Mouse (Mus musculus): ENCODE measurements around the gene F2.
A peak's percentile ranks its signal among the peaks of the same experiment; 100 is the strongest.

F2 gene

DNA sequence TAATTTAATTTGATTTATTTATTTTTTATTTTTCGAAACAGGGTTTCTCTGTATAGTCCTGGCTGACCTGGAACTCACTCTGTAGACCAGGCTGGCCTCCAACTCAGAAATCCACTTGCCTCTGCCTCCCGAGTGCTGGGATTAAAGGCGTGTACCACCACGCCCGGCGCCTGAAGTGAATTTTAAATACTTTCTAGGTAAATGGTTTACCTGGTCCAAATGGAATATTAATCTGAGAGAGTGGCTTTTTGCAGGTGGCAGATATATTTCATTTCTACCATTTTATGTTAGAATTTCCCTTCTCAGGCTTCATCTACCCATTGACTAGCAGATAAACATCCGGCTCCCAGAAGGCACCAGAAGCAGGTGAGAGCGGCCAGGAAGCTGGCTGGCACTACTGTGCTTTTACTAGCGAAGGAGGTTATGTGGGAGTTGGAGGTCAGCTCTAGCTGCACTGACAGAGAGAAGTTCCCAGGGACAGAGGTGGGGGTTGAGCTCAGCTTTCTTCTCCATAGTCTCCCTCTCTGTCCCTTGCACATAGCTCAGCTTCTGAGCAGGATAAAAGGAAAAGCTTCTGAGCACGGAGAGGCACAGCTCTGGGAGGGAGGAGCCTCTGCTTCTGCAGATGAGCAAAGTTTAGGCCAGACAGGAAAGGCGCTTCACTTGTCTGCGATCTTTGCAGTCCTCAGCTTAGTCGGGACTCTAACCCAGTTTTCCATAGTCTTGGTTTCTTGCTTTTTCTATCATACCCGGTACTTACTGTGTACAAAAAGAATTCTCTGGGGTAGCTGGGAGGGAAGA is 15.4 kb upstream of the F2 start:
- TF ChIP-seq GATA4 (IDR thresholded peaks at IDR 0.05; ENCODE audit: insufficient replicate concordance, low read length): no peak

DNA sequence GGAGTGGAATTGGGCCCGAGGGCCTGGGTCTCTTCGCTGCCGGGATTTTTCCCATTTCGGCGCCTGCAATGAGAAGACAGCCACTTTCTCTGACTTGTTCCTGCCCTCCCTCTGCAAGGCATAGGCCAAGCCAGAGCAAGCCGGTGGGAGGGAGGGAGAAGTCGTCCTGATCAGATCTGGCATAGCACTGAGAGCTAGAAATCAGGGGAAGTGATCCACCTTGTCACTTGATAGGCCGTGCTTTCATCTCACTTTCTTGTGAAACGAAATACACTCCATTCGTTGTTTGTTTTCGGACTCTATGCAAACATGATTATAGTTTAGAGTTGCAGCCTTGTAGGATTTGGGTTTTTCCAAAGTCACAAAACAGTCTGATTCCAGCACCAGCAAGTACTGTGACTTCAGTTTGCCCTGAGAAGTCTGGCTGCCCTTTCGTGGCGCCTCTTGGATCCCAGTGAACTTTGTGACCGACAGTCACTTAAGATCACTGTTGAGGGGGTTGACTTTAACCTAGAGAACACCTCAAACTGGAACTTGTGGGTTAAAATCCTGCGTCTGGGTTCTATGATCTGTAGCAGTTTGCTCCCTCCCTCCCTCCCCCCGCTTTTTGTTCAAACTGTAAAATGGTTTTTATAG is 14.3 kb upstream of the F2 start:
- TF ChIP-seq GATA4 (IDR thresholded peaks at IDR 0.05; ENCODE audit: insufficient replicate concordance, low read length): no peak

DNA sequence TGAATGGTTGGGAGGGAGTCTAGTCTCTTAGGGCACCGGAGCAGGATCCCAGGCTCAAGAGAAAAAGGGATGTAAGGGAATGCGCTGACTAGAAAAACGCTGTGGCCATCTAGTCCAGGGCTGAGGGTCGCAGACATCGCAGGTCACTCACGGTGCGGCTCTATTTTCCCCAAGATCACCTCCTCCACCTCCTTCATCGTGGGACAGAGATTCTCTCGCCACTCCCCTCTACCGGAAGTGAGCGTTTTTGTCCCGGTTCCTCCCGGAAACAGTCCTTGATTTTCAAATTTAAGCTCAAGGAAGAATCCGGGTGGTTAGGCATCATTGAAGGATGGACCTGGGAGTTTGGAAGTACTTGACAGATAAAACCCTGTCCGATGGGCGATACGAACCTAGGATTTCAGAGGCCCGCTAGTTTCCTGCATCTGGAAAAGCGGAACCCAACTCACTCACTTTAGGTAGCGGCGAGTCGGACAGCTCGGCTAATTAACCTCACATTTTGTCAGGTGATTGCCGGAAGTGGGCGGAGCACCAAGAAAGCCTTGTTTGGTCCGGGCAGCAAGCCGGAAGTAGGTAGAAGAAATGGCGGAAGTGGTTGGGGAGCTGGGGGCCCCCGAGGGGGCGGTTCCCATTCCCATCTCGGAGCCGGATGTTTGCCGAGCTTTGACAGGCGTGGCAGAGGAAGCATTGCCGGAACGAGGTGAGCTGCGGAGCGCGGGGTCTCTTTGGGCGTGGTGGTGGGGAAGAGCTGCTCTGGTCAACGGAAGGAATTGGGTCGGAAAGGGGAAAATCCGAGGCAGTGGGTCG is 13.5 kb upstream of the F2 start, which contains the start of the genes Zfp408 and Arhgap1:
Gene Zfp408, minus strand, starts transcription at position 239 of the 807 bp plus-strand sequence.
Gene Arhgap1, plus strand, starts transcription at position 308 of the 807 bp plus-strand sequence.
- 0 out of 2 replicates have a peak, but pooled peaks have one; percentile 8 for TF ChIP-seq GATA4 (IDR thresholded peaks at IDR 0.05; ENCODE audit: insufficient replicate concordance, low read length)

DNA sequence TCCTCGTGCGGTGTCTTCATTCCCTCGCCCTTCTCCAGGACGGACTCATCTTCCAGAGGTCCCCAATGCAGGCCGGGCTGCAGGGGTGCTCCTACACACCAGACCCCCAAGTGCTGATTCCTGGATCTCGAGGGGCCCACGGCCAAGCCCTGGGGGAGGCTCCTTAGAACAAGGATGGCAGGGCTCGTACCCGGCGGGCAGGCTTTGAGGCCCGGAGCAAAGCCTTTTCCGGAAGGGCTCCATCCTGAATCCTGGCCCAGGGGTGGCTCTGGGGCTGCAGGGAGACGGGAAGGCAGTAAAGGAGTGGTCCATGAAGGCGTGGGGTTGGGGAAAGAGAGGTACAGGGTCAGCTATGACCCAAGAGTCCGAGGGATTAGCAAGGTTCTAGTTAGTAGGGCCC is 12.9 kb upstream of the F2 start:
- no peak for TF ChIP-seq GATA4 (IDR thresholded peaks at IDR 0.05; ENCODE audit: insufficient replicate concordance, low read length)

DNA sequence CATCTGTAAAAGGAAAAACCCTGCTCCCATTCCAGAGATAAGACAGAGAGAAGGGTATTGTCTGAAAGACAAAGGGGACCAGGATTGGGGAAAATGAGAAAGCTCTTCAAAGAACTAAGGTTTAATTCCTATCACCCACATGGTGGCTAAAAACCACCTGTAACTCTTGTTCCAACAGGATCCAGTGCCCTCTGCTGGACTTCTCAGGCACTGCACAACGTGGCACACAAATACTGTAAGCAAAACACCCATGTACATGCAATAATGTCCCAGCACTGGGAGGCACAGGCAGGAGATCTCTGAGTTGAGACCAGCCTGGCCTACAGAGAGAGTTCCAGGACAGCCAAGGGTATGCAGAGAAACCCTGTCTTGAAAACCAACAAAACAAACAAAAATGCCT is 10.5 kb upstream of the F2 start:
- no peak for TF ChIP-seq GATA4 (IDR thresholded peaks at IDR 0.05; ENCODE audit: insufficient replicate concordance, low read length)

DNA sequence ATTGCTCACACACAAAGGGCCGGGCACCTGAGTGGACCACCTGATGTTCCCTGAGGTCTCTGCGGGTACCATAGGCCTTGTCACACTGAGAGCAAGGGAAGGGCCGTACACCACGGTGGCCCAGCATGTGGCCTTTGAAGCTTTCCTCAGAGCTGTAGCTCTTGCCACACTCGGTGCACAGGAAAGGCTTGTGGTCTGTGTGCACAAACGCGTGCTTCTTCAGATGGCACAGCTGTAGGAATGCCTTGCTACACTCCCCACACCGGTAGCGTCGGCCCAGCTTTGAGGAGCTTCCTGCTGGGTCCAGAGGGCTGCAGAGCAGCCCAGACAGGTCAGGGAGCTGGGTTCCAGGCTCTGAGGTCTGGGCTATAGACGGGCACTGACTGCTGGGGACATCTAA is 9.6 kb upstream of the F2 start:
- no peak for TF ChIP-seq GATA4 (IDR thresholded peaks at IDR 0.05; ENCODE audit: insufficient replicate concordance, low read length)

DNA sequence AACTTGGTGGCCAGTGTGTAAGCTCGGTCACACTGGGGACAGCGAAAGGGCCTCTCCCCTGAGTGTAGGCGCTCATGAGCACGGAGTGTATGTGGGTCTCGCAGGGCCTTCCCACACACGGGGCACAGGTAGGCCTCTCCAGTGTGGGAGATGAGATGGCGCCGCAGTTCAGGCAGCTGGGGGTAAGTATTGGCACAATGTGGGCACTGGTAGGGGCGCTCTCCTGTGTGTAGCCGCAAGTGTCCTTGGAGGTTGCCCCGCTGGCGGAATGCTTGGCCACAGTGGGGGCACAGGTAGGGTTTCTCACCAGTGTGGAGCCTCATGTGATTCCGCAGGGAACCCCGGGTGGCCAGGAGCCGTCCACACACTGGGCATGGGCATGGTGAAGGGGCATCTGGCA is 9.1 kb upstream of the F2 start:
- TF ChIP-seq GATA4 (IDR thresholded peaks at IDR 0.05; ENCODE audit: insufficient replicate concordance, low read length): no peak

DNA sequence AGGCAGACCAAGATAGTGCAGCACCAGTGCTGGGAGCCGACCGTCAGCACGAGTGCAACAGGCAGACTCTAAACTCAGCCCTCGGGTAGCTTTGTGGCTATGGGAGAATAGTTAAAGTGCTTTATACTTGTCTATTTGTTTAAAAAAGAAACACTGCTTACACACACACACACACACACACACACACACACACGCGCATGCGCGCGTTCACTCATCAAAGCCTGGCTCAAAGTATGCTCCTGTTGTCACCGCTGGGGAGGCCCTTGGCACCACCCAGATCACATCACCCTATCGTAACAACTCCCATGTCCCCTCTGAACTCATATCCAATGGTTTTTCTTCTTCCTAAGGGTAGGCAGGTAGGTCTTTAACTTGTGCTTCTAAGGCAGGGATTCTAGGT is 7.8 kb upstream of the F2 start:
- TF ChIP-seq GATA4 (IDR thresholded peaks at IDR 0.05; ENCODE audit: insufficient replicate concordance, low read length): no peak

DNA sequence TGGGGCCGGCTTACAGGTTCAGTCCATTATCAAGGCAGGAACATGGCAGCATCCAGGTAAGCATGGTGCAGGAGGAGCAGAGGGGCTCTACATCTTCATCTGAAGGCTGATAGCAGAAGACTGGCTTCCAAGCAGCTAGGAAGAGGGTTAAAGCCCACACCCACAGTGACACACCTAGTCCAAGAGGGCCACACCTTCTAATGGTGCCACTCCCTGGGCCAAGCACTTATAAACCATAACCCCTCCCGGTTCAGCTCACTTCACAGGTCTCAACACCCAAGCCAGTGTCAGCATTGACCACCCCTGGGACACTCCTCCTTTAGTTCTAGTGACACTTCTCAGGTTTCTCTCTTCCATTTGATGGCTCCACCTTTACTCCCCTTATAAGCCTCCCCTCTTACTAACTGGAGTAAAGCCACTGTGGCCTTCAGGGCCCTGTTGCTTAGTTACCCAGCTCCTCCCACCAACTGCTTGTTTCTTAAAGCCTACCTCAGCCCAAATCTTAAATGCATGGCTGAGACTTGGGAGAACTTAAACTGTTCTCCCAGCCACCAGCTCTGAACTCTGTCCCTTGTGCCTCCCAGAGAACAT is 6.7 kb upstream of the F2 start:
- no peak for TF ChIP-seq GATA4 (IDR thresholded peaks at IDR 0.05; ENCODE audit: insufficient replicate concordance, low read length)

DNA sequence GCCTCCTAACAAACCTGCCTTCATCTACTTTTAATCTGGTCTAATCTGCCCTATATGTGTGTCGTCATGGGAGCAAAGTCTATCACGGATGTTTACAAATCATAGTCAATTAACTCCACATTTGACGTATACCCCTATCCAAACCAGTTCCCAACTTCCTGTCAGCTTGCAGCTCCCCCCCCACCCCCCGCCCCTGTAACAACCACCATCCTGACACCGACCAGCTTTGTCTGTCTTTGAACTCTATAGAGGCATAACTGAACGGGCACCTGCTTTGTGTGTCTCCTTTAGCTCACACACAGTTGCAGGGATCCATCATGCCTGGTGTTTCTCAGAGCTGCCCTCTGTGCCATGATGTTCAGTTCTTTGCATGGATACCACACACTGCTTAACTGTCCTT is 2.7 kb upstream of the F2 start:
- no peak for TF ChIP-seq GATA4 (IDR thresholded peaks at IDR 0.05; ENCODE audit: insufficient replicate concordance, low read length)

DNA sequence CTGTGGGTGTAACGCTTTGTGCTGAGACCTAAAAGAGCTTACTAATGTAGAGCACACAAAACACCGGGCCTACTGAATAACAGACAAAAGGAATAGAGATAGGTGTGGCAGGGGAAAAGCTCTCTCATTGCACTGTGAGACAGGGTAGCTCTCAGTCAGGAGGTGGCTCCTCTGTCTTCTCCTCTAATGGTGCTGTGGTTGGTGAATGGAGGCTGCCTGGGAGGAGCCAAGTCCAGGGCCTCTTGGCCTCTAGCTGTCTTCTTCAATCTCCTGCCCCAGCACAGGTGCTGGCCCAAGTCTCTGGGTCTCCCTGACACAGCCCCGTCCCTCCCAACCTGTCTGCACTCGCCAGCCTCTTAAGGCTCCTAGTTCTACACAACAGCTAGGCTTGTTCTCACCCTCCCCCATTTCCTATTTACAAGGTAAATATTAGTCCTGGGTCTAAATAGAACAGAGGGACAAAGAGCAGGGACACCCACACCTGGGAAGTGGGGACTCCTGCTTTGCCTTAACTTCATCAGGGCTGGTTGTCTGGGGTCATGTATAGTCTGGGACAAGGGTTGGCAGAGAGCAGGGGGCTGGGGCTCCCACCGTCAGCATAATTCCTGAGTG is 619 bp upstream of the F2 start:
- no peak for TF ChIP-seq GATA4 (IDR thresholded peaks at IDR 0.05; ENCODE audit: insufficient replicate concordance, low read length)

DNA sequence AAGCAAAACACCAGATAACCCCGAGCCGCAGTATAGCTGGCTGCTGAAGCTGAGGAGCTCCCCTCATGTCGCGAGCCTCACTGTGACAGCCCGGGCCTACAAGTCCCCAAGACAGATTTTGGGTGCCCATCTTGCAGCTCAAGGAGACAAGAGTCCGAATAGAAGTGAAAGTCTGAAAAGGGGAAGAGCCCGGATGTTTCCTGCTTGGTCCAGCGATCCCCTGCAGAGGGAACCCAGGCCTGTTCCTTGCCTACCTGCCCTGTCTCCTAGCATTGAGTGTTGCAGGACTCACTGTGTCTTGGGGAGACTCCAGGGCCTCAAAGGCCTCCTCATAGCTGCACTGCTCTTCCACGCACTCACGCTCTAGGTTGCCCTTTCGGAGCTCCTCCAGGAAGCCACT is 728 bp downstream of the F2 start:
- TF ChIP-seq GATA4 (IDR thresholded peaks at IDR 0.05; ENCODE audit: insufficient replicate concordance, low read length): no peak; the same call in 1 of the 2 replicates

DNA sequence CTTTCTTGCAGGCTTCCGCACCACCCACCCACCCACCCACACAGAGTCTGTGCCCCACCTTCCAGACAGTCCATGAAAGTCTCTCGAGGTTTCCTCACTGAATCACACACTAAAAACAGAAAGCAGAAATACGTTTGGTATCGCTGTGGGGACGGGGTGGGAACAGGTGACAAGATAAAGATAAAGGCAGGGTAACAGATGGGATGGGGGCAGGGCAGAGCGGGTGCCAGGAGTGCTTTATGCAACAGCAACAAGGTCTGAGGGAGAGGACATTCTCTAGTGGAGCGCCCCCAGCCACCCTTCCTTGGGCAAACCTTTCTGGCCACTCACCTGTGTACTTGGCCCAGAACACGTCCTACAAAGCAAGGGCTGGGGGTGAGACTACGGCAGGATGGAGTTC is 1.4 kb downstream of the F2 start:
- no peak for TF ChIP-seq GATA4 (IDR thresholded peaks at IDR 0.05; ENCODE audit: insufficient replicate concordance, low read length)

DNA sequence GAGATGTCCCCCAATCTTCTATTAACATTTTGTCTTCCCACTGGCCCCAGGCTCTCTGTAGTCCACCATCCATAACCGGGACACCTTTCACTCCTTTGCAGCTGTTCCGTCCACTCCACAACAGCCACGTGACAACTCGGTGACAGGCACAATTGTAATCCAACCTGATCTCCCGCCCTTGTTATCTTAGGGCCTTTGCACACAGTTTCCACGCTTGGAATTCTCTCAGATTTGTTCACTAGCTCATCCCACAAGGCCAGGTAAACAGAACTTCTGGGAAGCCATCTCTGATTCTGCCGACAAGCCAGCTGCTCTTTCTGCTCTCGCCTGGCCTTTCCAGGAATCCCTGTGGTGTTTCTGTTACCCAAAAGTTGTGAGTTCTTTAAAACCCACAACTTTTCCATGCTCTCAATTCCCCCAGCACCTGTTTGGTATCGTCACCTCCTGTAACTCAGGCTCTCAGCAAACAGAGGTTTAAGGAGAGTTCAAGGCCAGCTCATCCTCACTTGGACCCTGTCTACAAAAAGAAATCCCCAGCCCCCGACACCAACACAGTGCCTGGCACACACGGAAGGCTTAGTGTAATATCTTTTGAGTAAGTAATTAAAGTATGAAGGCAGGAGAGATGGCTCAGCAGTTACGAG is 2.8 kb downstream of the F2 start:
- TF ChIP-seq GATA4 (IDR thresholded peaks at IDR 0.05; ENCODE audit: insufficient replicate concordance, low read length): peak; percentile 74; the same call in 1 of the 2 replicates

Data from liver, adult (tissue).